ENCODE assay signal across 8 mouse cellular contexts in the genomic region with DNA sequence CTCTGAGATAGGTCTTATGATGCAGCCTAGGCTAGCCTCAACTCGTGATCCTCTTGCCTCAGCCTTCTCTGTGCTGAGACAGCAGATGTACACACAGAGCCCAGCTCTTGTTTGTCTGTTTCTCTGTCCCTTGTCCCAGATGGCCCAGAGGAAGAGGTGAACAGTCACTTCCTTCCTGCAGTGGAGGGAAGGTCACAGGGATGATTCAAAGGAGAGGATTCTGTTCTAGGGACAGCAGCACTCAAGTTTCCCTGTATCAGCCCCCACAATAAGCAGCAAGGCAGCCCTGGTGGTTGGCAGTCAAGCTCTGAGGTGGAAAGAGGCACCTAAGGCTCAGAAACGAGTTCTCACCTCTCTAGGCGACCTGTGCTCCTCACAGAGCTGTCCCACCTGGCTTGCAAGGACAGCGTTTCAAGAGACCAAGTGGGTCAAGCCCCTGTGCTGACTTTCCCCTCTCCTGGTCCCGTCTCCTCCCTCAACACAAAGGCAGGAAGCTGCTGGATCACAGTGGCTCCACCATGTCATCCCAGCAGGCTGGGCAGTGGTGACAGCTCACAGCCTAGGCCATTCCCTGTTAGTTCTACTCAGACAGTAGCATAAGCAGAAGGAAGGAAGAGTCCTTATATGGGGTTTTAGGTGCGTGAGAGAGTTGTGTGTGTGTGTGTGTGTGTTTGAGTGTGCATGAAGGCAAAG. TPM values are rescaled to one million over a fixed set of nuclear protein-coding genes. Genes with fewer than 3 reads are reported as not detected.
DNase-seq lines count a peak whose midpoint lies in the region; ATAC-seq lines count a peak whose summit lies in the region.

No protein-coding gene starts in this region.

- H3K4me2 ChIP-seq in kidney, embryonic 16.5 days (replicated peaks; ENCODE audit: low read depth, low read length): no peak overlapping the region

- ATAC-seq in kidney, embryonic 16.5 days (ENCODE audit: low FRiP score, low TSS enrichment): no peak
- ATAC-seq in megakaryocyte progenitor cell, adult 5-6 weeks (replicated peaks; ENCODE audit: poor library complexity): peak; percentile 40; the same call in 1 of the 2 replicates

- DNase-seq in layer of hippocampus, adult 9-11 months: peak; percentile 79
- no peak for DNase-seq in layer of hippocampus, postnatal 36 days
- peak; percentile 68 for DNase-seq in heart, adult 8-10 months (ENCODE audit: low spot score)
- DNase-seq in testis, postnatal 14 days (ENCODE audit: low spot score): no peak
- no peak for DNase-seq in right cerebral cortex, postnatal 14 days
- no peak for DNase-seq in cerebellum, adult 18-20 months

- H3K27ac ChIP-seq in kidney, embryonic 16.5 days (ENCODE audit: low read length): peak overlapping the region; percentile 65

- no peaks in the 10 kb centered on the region for H3K27me3 ChIP-seq in kidney, embryonic 16.5 days (ENCODE audit: insufficient read depth, low read length)

- H3K36me3 ChIP-seq in kidney, embryonic 16.5 days (ENCODE audit: insufficient read depth, low read length): peaks cover 8% of the 10 kb centered on the region

- H3K9ac ChIP-seq in kidney, embryonic 16.5 days (replicated peaks; ENCODE audit: low read length): no peak overlapping the region

- H3K4me3 ChIP-seq in kidney, embryonic 16.5 days (ENCODE audit: low read length): no peak overlapping the region

- no peaks in the 10 kb centered on the region for H3K9me3 ChIP-seq in kidney, embryonic 16.5 days (ENCODE audit: low read length)

- 55% methylated on average over 6 of the region's 6 CpGs for WGBS in kidney, embryonic 16.5 days

- peaks cover 23% of the 10 kb centered on the region for H3K4me1 ChIP-seq in kidney, embryonic 16.5 days (ENCODE audit: insufficient read depth, low read length)

RNA-seq across cellular contexts. Expression of a gene that starts 41.1 kb away (rescaled TPM):
- total RNA-seq in layer of hippocampus, postnatal 36 days (2021): 10 to 100 TPM; 12.1 to 13.0 TPM
- under 1 TPM; 0.31 to 0.35 (median 0.34) TPM for total RNA-seq in heart, adult 8-10 months (2022)
- 1.6 and 2.4 TPM in 2 replicates for polyA plus RNA-seq in kidney, embryonic 16.5 days (2015; fragmentation: Nextera tagmentation; extraction: Ambion mirVana)
- total RNA-seq in megakaryocyte progenitor cell, adult 5-6 weeks (2015): 0.20 and 0.30 TPM in 2 replicates
- 0.41 and 1.9 TPM in 2 replicates for total RNA-seq in megakaryocyte progenitor cell, adult 5-6 weeks (2017)

Comparison
In these comparisons a context has a peak if more than half of its experiments do, and no peak if none do; other contexts are left out.
1. DNase-seq: peak in layer of hippocampus, adult 9-11 months (single experiment) and heart, adult 8-10 months (single experiment); none in layer of hippocampus, postnatal 36 days (0 of 2), testis, postnatal 14 days (single experiment), right cerebral cortex, postnatal 14 days (single experiment) and cerebellum, adult 18-20 months (0 of 2).
2. RNA of a gene that starts 41.1 kb away (total RNA-seq): 12.1 to 13.0 TPM in layer of hippocampus, postnatal 36 days; 0.20 to 1.9 TPM in megakaryocyte progenitor cell, adult 5-6 weeks and 0.31 to 0.35 TPM in heart, adult 8-10 months; every median in the first group is over 4 times any median in the second.